Mouse (Mus musculus) C2C12 (cell line): ENCODE results near the gene Rabac1.

Experiments
- CEBPB ChIP-seq: IDR thresholded peaks from one replicate; pipeline ENCODE4 v1.6.1; 2011; ENCODE audit warnings: low read depth, mild to moderate bottlenecking, control low read depth, moderate library complexity
- CTCF ChIP-seq: IDR thresholded peaks from one replicate; pipeline ENCODE4 v1.5.1; 2011; ENCODE audit not compliant: control insufficient read depth, insufficient read depth, insufficient read length
- MAX ChIP-seq: IDR thresholded peaks from one replicate; pipeline ENCODE4 v1.6.1; 2011; ENCODE audit warnings: mild to moderate bottlenecking, control low read depth
- MYOG ChIP-seq: IDR thresholded peaks from one replicate; pipeline ENCODE4 v1.6.1; 2011; ENCODE audit not compliant: control insufficient read depth, insufficient read length; ENCODE audit errors: extremely low read depth
- USF1 ChIP-seq: IDR thresholded peaks from one replicate; pipeline ENCODE4 v1.6.1; 2011; ENCODE audit warnings: low read depth, mild to moderate bottlenecking, control low read depth, moderate library complexity

GRCm38 (mm10) chr7:24990478-24990877 lies 17.9 kb upstream of the Rabac1 start:
- TF ChIP-seq CTCF (no peak), CEBPB (no peak), MAX (no peak), USF1 (no peak), MYOG (no peak)
